Mouse (Mus musculus): ENCODE measurements around the gene Syne1. TPM values are rescaled to one million over a fixed set of nuclear protein-coding genes. Genes with fewer than 3 reads are reported as not detected.

Gene Syne1
- polyA plus RNA-seq, 1 experiment from 2014 or later, result 8.6 TPM

Other genes with a start within 250 kb of the Syne1 start
- gene Myct1, start 42.3 kb upstream of the Syne1 start, polyA plus RNA-seq (2015; fragmentation: Nextera tagmentation; extraction: Ambion mirVana), result 1.3 and 1.8 TPM in 2 replicates
- gene Vip, start 87.7 kb upstream of the Syne1 start, polyA plus RNA-seq (2015; fragmentation: Nextera tagmentation; extraction: Ambion mirVana), result 1.2 and 1.4 TPM in 2 replicates